Mouse (Mus musculus) layer of hippocampus, postnatal 14 days (tissue): ENCODE measurements around the gene Rab3d. TPM values are rescaled to one million over a fixed set of nuclear protein-coding genes. Genes with fewer than 3 reads are reported as not detected.

Experiments used
- DNase-seq, 2 experiments: peaks; one replicate each; pipeline ENCODE4 v3.0.0; 2021 to 2022; ENCODE audit warnings: low spot score in 2 of 2, mixed read lengths in 1 of 2
- total RNA-seq, 2 experiments: library from RNA; stranded (reverse); gene quantifications; 2 replicates each; pipeline ENCODE4 v1.2.3; 2021

Gene Rab3d
- total RNA-seq, 2 experiments from 2014 or later, result 22.6 to 24.2 TPM

DNA sequence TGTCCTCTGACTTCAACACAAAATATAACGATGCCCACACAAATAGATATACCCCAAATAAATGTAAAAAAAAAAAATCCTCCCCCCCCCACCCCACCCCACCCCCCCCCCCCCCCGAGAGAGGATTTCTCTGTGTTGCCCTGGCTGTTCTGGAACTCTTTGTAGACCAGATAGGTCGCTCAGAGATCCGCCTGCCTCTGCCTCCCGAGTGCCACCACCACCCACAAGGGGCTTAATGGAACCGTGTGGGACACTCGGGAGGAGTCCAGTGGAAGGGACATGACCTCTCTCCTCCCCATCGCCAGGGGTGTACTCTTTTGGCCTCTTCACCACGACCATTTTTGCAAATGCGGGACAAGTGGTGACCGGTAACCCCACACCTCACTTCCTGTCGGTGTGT is 25.1 kb upstream of the Rab3d start:
- DNase-seq, result no peak

DNA sequence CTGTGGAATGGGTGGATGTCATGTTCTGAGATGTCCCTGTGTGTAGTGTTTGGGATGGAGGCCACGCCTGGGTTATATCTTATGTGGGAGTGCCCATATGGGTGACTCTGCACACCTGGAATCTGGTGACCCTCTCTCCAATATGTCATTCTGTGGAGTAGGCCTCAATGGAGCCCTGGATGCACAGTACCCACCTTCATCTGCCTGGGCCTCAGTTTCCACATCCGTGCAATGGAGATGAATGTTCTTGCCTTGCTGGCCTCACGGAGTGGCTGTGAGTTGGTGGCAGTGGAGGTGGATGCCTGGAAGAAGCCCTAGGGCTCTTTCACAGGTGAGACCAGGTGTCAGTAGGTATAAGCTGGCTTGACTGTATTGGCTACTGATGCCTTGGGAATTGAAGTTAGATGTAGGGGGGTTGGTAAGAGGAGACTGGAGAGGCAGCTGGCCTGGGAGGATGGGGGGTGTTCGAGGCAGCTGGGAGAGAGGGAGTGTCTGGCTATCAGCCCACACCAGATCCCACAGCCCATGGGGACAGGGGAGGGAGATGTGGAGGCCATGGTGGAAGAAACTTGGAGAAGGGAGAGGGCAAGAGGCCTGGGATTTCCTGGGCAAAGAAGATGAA is 20.4 kb upstream of the Rab3d start:
- DNase-seq, result no peak

DNA sequence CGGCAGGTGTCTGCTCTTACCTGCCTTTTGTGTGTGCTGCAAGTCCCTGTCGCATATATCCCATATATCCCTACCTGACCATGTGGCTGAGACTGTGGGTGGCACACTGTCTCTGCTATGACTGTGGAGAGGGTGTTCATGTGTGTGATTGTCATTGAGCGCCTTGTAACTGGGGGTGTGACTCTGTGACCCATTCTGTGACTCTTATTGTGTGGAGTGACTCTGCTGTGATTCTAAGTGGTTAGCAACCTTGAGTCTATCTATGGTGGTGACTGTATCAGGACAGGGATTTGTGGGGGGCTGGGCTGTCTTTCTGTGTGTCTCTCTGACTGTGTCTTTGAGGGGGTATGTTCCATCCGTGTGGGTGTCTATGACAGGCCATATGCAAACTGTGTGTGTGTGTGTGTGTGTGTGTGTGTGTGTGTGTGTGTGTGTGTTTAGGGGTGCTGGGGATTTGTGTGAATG is 19.8 kb upstream of the Rab3d start:
- peak in 1 of 2 experiments; percentile 57 for DNase-seq

DNA sequence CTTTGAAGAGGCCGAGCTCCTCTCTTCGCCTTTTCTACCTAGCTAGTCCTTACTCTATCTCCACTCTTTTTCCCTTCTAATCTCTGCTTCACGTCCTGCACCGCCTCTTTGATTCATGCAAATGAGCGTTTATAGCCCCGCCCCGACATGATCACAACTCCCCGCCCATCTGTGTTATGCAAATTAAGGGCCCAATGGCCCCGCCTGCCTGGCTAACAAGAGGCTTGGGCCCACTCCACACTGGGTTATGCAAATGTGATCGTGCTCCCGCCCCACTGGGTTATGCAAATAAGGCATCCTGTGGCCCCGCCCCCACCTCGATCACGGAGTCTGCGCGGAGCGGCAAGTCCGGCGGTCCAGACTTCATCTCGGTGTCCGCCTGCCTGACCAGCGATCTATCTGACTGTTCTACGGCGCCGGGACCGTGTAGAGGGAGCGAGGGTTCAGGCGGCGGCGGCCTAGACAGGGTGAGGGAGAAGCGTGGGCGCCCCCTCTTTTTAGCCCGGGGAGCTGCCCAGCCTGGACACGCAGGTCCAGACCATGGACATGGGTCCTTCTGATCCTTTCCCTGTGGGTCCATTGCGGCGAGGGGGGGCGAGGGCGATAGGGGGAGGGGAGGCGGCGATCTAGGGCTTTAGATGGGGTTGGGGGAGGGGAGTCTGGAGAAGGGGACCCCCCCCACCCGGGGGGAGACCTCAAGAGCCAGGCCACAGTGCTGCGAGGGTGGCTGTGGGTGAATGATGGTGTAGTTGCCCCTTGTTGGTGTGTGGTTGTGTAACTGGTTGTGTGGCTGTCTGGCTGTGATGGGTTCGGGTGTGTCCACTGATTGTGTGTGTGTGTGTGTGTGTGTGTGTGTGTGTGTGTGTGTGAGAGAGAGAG is 18.9 kb upstream of the Rab3d start, which contains the start of gene Plppr2:
TSS of gene Plppr2 (plus strand) at position 342 of the 879 bp plus-strand sequence.
- DNase-seq, result peak; percentile 96 to 99

DNA sequence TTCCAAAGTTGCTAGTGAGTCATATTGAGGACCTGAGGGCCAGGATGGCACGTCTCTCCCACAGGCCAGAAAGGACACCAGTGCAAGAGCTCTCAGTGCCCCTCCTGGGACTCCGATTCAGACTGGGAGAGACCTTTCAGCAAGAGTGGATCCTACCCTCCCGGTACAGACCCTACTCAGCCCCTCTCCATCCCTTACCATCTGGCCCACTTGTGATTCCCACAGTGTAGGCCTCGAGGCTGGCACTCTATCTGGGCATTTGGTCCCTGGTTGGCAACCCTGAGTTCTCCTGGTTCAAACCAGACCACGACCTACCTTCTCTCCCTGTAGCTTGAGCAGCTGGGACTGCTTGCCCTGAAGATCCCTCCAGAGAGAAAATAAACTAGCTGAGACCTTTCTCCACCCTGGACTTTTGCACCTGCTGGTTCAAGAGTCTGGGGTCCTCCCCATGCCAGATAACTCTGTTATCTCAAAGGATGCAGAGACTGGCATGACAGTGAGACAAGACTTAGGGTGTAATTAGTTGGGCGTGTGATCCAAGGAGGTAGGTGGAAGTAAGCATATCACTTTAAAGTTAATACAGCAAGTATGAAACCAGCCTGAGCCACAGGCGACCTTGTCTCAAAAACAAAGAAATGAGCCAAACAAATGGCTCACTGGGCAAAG is 17.6 kb upstream of the Rab3d start:
- DNase-seq, result no peak

DNA sequence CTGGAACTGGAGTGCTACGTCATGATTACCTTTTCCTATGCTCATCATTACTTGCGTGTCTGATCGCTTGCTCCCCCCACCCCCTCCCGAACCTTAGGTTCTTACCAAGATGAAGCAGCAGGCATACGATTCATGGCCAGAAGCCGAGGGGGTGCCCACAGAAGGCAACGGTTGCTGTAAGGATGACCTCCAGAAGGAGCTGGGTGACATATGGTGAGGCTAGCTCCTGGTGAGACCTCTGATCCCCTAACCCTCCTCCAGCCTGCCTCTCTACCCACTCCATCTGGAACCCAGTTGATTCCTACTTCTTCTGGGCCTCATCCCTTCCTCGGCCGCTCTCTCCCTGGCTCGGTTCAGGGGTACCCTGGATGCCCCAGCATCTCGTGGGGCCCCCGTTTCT is 16.0 kb upstream of the Rab3d start:
- no peak for DNase-seq

DNA sequence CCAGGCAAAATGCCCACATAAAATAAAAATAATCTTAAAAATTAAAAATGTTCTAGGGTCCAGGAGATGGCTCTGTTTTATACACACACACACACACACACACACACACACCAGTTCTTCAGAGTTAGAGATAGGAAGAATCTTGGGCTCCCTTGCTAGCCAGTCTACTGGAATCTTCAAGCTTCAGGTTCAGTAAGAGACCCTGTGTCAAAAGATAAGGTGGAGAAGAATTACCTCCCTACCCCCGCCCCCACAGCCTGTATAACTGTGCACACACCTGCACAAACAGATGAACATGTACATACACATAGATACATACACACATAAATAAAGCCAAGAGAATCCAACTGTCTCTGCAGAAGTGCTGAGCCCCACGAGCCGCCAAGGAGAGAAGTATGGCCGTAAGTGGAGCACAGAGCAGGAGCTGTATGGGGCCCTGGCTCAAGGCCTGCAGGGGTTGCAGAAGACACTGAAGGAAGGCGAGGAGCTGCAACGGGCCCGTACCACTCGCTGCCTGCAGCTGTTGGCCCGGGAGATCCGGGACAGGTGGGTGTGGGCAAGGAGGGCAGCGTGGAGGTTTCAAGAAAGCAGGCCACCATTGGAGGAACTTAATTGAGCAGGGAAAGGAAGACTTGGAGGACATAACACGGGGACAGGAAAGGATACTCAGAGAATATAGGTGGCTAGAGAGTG is 14.6 kb upstream of the Rab3d start:
- no peak for DNase-seq

DNA sequence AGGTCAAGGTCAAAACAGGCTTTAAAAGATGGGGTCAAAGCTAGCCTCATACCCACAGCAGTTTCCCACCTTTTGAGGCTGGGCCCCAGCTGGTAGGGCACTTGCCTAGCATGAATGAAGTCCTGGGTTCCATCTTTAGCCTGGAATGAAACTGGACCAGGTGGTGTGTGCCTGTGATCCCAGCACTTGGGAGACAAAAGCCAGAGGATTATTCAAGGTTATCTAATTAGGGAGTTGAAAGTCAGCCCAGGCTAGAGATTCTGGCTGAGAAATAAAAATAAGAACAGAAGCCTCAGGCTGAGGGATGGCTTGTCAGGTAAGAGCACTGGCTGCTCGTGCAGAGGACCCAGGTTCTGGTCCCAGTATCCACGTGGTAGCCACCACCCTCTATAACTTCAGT is 14.0 kb upstream of the Rab3d start:
- no peak for DNase-seq

DNA sequence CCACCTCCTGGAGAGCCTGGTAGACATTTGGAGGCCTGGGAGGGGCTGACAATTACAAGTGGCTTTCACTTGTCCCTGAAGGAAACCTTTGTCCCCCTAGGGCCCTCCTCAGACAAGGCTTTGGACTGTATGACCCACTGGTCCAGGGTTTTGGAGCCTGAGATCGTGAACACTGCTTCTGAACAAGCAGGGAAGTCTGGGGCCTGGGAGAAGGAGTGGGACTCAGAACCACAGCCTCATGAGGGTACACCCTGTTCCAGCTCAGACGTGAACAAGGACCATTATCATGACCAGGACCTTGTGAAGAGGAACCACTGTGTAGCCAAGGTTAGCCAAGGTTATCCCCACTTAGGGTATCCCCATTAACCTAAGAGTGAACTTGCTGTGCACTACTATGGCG is 11.2 kb upstream of the Rab3d start:
- no peak for DNase-seq

DNA sequence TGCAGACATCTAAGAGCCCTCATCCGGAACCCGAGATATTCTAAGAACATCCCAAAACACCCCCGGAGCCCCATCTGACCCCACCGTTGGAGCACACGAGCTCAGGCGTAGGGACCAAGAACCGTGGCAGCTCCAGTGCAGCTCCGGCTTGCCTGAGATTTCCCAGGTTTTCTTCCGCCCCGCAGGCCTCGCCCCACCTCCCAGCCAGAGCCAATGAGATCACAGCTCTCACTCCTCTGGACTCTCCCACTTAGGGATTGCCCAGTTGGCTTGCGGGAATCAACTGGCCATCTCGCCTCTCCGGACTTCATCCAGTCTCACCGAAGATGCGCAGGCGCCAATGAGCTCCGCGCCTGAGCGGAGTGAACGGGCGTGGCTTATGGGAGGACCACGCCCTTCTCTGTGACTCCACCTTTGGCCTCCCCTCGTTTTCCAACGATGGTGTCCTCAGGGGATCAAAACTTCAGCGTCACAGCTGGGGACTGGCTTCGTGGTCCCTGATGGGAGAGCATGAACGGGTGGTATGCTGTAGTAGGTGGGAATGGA is 9.3 kb upstream of the Rab3d start, which contains the start of the genes Ccdc159 and Tmem205:
TSS of gene Ccdc159 (plus strand) at position 264 of the 546 bp plus-strand sequence.
TSS of gene Tmem205 (minus strand) at position 349 of the 546 bp plus-strand sequence.
- DNase-seq, result peak; percentile 88 to 95

DNA sequence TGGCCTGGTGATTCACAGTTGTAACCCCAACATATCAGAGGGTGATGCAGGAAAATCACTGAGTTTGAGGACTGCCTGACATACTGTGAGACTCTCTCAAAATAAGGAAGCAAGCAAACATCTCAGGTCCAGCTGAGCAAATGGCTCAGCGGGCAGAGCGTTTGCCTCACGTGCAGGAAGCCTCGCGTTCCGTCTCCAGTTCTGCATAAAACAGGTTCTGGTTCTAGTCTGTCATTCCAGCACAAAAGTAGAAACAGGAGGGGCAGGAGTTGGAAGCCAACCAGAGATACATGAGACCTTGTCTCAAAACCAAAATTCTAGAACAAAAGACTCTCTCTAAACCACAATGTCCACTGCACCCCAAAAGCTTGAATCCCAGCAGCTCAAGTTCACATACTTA is 8.8 kb upstream of the Rab3d start:
- no peak for DNase-seq

DNA sequence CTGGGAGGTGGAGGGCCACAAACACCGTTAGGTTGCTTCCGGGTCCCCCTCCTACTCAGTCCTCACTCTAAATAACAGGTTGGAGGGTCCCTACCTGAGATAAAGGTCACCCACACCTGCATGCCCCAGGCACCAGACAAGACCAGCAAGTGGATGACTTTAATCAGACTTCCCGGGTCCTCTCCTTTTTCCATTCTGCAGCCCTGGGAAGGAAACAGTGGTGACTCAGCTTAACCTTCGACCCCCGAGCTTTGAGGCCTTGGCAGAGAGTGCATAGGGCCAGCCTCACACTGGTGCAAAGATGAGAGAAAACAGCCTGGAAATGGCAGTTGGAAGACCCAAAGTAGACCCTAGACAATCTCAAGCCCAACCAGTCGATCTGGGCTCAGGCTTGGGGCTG is 8.2 kb upstream of the Rab3d start:
- DNase-seq, result no peak

DNA sequence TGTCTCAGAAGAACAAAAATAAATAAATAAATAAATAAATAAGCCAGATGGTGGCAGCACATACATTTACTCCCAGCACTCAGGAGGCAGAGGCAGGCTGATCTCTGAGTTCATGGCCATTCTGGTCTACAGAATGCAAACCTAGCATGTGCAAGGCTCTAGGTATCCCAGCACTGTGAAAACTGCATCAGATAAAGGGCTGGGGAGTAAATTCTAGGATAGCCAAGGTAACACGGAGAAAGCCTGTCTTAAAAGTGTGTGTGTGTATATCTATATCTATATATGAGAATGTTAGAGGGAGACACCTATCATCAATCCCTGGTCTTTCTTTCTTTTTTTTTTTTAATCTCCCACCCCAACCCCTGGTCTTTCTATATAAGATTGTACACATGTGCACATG is 7.5 kb upstream of the Rab3d start:
- no peak for DNase-seq

DNA sequence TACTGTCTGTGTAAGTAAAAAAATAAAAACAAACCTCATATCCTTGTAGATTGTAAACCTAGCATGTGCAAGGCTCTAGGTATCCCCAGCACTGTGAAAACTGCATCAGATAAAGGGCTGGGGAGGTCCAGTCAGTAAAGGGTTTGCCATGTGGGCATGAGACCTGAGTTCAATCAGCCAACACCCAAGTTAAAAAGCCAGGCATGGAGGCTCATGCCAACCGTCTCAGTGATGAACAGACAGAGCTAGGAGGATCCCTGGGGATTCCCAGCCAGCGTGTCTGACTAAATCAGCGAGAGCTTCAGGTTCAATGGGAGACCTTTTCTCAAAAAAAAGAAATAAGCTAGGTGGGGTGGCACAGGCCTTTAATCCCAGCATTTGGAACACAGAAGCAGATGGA is 7.0 kb upstream of the Rab3d start:
- no peak for DNase-seq

DNA sequence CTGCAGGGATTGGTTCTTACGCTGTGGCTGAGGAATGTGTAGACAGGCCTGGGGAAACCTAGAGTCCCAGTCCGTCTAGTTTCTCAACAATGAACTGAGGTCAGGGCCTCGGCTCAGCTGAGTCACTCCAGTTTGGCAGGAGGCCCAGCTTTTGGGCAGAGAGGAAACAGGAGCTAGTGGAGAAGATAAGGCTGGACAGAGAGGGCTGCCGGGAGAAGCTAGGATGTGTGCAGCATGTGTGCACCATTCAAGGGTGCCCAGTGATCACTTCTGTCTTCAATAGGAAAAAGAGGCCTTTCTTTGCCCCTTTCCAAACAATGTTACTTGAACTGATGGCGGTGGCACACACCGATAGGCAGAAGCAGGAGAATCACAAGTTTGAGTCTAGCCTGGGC is 6.1 kb upstream of the Rab3d start:
- DNase-seq, result no peak

DNA sequence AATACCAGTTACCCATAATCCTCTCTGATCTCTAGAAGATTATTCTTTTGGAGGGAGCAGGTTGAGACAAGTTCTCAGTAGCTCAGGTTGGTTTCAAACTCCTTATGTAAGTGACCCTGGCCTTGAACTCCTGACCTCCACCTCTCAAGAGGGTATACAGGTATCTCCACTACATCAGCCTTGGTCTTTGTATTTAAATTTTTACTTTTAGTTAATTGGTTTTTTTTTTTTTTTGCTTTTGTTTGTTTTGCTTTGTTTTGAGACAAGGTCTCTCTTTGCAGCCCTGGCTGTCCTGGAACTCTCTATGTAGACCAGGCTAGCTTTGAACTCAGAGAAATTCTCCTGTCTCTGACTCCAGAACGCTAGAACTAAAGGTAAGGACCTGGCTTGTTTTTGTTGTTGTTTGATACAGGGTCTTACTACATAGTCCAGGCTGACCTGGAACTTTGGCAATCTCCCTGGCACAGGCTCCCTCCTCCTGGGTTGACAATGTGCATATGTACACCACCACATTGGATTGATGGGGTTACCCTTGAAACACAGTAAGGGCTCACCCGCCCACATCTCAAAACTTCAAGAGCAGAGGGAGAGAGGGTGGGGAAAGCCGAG is 5.6 kb upstream of the Rab3d start:
- no peak for DNase-seq

DNA sequence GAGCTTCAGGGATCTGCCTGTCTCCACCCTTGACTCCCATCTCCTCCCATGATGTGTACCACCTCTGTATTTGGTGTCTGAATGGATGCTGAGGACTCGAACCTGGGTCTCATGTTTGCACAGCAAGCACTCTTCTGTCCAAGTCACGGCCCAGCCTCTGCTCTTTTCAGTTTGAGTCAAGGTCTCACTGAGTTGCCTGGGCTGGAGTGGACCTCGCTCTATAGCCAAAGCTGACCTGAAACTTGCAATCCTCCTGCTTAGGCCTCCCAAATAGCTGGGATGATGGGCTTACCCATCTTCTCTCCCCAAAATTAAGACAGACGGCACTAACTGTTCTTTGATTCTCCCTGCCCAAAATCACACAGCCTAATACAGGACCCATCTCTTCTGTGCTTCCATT is 5.0 kb upstream of the Rab3d start:
- DNase-seq, result no peak

DNA sequence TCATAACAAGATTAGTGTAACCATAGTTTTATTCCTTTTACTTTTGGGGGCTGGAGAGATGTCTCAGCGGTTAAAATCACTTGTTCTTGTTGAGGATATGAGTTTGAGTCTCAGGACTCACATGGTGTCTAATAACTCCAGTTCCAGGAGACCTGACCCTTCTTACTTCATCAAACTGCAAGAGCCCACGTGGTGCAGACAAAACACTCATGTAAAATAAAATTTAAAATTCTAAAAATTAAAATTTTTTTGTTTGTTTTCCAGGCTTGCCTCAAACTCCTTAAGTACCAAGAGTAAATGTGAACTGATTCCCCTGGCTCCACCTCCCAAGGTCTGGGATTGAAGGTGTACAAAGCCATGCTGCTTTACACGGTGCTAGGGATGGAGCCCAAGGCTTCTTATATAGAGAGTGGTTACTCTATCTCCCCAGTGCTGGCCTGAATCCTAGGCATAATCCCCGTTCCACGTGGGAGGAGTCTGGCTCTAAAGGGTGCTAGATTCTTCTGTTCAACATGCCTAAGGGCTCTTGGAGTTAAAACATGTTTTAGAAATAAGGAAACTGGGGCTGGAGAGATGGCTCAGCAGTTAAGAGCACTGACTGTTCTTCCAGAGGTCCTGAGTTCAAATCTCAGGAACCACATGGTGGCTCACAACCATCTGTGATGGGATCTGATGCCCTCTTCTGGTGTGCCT is 846 bp upstream of the Rab3d start:
- no peak for DNase-seq

DNA sequence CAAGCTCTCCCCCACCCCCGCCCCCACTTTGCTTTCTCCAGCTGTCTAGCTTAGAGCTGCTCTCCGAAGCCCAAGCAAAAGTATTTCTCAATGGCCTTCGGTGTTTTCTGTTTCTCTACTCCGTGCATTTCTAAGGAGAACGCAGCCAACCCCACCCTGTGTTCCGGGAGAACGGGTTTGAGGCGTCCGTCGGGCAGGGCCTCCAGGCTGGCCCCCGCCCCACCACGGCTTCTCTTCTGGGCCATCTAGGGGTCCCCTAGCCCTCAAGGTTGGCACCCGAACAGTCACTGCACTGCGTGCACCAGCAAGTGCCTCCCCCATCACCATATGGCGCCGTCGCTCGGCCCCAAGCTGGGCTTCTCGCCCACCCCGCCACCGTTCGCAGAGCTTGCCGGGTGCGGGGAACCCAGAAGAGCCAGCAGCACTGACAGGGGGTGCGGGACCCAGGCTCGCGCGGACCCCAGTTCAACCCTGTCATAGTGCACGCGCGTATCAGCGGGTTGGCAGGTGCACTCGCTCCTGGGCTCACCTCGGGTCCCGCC is 428 bp downstream of the Rab3d start:
- DNase-seq, result peak; percentile 85 to 87
